Mouse (Mus musculus) kidney, postnatal 36 days (tissue): ENCODE data around the gene Alkbh7.
A peak's percentile ranks its signal among the peaks of the same experiment; 100 is the strongest.

Experiments
- DNase-seq, 2 experiments: peaks; one replicate each; pipeline ENCODE4 v3.0.0; 2021 to 2022; ENCODE audit warnings: mixed read lengths in 2 of 2

Gene Alkbh7

DNA sequence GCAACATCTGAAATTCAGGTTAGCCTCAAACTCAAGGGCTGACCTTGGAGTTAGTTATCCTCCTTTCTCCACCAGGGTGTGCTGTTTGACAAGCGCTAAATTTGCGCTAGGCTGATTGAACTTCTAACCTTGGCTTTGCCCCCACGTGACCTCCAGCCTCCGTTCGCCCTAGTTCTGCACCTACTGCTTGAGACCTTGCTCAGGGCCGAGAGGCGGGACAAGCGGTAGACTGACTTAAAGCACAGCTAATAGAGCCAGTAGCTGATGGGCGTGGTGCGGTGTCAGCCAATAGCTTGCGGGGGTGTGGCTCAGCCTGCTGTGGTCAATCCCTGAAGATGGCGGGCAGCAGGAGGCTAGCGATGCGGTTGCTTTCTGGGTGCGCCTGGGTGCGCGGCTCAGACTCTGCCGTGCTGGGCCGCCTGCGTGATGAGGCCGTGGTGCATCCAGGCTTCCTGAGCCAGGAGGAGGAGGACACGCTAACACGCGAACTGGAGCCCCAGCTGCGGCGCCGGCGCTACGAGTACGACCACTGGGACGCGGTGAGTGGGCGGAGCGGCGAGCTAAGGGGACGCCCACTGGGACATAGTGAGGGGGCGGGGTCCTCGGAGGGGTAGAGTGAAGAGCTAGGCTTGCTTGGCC lies at the start of gene Alkbh7:
Alkbh7 (plus strand) TSS at position 311 of the 639 bp plus-strand sequence.
- DNase-seq, result peak; percentile 98 to 100

GRCm38 (mm10) chr17:56950915-56951314 lies 46.2 kb upstream of the Alkbh7 start:
- peak; percentile 53 to 84 for DNase-seq

GRCm38 (mm10) chr17:56952639-56953038 lies 44.5 kb upstream of the Alkbh7 start:
- DNase-seq, result no peak

DNA sequence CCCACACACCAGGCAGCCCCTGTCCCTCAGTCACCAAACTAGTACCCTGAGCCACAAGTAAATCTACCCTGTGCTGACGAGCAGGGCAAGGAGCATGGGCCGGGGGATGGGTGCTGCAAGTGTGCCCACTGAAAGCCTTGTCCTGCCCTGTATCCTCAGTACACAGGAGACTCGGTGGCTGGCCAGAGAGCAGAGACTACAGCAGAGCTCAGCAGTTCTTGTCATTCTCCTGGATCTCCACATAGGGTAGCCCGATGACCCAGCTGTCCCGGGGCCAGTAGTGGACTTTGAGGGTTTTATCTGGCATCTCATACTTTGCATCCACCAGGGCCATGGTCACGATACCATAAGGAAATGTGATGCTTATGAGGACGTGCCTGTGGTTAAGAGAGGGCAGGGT lies 42.3 kb upstream of the Alkbh7 start:
- no peak for DNase-seq

DNA sequence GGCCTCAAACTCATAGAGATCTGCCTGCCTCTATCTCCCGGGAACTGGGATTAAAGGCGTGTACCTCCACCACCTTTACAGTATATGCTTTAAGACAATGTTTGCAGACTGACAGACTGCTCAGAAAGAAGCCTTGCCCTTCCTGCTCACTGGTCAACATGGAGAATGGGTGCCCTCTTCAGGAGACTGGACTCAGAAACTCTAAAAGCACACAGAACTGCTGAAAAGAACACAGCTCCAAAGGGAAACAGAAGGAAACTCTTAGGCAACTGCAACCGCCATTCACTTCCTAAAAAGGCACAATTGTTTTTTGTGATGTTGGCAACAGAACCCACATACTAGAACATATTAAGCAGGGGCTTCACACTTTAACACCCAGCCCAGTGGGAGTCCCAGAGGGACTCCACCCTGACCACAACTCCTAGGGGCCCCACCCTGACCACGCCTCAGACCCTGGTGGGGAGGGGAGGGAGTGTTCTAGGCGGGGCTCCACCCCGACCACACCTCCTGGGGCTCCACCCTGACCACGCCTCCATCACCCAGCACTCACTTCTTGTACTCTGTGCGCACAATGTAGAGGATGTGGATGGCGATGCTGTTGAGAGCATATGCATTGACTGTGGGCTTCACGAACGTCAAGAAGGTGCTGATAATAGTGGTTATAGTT lies 39.2 kb upstream of the Alkbh7 start:
- peak in 1 of 2 experiments; percentile 6 for DNase-seq

GRCm38 (mm10) chr17:56958667-56959066 lies 38.5 kb upstream of the Alkbh7 start:
- no peak for DNase-seq

DNA sequence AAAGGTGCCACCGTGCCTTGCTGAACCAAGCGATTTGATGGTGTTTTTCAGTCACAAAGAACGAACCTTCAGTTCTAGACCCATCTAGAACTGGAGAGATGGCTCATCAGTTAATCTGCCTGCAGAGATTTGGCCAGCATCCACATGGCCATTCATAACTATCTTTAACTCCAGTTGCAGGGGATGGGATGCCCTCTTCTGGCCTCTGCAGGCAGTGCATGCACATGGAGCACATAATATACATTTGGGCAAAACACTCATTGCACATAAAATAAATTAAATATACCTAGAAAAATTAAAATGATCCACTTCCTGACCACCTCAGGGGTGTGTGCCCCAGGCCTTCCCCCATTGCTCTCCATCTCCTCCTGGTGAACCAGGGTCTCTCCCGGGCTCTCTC lies 35.3 kb upstream of the Alkbh7 start:
- no peak for DNase-seq

DNA sequence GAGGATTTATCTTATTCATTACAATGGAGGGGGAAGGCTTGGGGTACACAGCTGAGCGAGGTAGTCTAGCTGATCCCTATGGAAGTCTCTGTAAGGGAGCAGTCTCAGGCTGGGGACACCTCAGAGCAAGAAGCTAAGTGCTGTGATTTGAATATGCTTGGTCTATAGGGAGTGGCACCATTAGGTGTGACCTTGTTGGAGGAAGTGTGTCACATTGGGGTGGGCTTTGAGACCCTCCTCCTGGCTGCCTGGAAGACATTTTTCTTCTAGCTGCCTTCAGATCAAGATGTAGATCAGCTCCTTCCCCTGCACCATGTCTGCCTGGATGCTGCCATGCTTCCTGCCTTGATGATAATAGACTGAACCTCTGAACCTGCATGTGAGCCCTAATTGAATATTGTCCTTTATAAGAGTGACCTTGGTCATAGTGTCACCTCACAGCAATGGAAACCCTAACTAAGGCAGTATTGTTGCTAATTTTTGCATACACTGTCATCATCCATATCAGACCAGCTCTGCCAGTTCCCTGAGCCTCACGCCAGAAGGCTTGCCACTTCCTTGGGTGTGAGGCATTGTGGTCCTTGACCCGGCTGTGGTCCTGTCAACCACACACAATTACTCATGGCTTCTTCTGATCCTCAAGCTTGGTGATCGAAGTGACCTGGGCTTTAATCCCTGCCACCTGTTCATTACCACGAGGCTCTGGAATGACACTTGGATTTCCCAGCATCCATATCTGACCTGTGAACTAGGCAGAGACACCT lies 34.3 kb upstream of the Alkbh7 start:
- no peak for DNase-seq

- DNase-seq, result no peak
Measured at GRCm38 (mm10) chr17:56963646-56964045, 33.5 kb upstream of the Alkbh7 start.

DNA sequence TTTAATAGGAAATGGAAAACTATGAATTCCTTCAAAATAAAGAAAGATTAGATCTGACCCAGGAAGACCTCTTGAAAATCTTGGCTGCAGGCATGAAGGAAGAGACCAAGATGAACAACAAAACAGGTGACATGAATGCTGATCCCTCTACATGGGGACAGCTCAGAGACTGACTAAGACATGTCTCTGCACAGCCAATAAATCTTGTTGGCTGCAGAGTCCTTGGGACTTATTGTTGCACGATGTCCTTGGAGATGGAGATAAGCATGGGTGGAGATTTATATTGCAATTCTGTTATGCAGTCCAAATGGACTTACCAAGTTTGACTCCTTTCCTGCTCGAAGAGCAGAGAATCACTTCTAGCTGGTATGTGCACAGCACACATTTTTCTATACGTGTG lies 27.8 kb upstream of the Alkbh7 start:
- no peak for DNase-seq

DNA sequence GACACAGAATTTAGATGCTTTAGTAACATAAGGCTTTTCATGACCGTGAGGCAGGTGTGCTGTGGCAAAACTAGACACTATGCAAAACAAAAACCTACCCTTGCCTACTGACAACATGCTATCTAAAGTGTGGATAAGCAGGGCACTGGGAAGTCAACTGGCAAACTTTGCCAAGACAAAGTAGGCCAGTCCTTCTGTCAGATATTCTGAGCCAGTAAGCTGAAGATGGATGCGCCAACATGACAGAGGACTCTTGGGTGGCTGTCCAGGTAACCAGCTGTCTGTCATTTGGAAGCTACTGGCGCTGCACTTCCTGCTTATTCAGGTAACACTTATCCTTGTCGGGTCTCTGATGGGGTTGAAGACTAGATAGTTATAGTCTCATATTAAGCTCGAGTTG lies 27.1 kb upstream of the Alkbh7 start:
- DNase-seq, result no peak

GRCm38 (mm10) chr17:56973956-56974707 lies 23.0 kb upstream of the Alkbh7 start:
- DNase-seq, result no peak

DNA sequence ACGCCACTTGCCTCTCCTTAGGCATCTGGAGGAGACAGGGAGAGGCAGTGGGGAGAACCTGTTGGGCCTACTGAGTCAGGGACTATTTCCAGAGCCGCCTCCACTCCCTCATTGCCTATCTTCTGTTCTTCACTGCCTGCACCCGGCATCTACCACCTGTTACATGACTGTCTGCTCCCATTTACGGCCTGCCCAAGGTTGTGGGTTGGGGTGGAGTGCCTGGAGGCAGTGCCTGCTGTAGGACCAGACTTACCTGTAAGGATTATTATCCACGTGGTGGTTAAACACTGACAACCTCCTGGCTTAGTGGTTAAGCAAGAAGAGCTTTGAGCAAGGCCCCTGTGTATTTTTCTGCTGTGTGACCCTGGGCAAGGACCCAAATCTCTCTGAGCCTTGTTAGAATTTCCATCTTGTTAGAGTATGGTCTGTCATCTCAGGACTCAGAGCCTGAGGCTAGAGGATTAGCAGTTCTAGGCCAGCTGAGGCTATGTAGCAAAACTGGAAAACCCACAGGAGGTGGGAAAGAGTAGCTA lies 22.4 kb upstream of the Alkbh7 start:
- DNase-seq, result no peak

GRCm38 (mm10) chr17:56975391-56975790 lies 21.7 kb upstream of the Alkbh7 start:
- DNase-seq, result no peak

DNA sequence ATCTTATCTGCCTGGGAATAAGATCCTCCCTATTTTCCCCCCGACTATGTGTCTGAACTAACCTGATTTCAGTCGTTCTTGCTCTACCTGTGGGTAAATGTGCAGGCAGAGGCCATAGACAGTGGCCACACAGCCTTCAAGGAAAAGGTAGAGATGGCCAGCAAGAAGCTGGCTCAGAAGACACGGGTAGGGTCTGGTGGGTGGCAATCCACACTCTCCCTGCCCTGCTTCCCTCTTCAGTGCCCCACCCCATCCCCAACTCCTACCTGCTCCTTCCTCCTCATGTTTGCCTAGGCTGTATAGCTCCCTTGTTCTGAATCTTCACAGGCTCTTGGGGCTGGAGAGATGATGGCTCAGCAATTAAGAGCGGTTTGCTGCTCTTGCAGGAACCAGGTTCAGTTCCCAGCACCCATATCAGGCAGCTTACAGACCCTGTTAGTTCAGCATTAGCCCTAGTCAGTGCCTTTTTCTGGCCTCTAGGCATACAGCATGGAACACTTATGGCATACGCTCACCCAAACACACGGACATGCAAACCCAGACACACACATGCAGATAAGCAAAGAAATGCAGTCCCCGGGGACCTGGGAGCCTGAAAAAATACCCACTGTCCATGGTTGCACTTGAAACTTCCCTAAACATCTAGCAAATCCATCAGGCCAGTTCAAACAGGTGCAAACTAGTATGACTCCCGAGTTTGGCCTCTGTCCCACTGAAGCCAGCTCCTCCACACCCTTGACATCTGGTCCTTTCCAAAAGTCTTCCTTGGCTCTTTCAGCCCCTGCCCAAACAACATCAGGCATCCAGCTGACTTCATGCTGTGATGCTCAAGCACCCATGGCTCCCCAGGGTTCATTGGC lies 20.4 kb upstream of the Alkbh7 start:
- DNase-seq, result no peak

DNA sequence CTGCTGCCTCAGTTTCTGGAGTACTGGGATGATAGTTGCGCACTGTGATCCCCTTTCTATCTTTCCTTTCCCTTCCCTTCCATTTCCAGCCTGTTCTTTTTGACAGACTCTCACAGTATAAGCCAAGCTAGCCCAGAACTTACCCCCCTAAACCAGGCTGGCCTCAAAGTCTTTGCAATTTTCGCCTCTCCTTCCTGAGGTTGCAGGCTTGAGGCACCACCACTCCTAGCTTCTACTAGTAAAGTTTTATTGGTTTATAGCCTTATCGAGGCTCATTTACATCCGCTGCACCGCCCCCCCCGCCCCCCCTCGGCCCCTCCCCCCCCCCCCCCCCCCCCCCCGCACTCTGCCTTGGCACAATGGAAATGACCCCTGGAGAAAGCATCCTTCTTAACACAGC lies 17.6 kb upstream of the Alkbh7 start:
- no peak for DNase-seq

GRCm38 (mm10) chr17:56981049-56981448 lies 16.1 kb upstream of the Alkbh7 start:
- no peak for DNase-seq

DNA sequence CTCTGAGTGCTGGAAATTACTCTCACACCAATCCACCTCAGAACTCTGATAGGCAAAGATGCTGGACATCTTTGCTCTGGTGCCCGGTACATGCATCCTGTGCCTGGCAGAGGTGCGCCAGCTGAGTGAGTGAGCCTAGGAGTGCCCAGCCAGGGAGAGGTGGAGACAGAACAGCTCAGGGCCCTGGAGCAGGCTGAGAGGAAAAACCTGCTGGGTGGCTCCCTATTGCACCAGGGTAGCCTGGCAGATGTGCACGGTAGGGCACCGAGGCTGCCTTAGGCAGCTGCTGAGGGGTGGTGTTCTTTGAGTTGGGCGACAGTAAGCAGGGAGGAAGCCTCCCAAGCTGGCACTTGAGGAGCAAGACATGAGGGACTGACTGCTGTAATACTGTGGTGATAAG lies 15.1 kb upstream of the Alkbh7 start, which contains the start of gene Acer1:
Acer1 (minus strand) TSS at position 114 of the 400 bp plus-strand sequence.
- no peak for DNase-seq

GRCm38 (mm10) chr17:56984886-56985285 lies 12.3 kb upstream of the Alkbh7 start:
- no peak for DNase-seq

DNA sequence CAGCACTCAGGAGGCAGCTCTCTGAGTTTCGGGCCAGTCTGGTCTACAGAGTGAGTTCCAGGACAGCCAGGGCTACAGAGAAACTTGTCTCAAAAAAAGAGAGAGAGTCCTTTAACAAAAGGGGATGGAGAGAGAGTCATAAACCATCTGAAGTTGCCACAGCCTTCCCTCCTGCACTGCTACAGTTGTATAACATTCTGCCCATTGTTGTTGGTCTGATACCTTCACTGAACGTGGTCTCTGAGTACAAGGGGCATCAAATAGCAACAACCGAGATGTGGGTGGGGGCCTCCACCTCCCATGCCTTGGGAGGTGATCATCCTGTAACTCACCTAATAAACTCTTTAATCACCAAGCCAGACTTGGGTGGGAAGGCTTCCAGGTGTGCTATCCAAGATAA lies 11.5 kb upstream of the Alkbh7 start:
- no peak for DNase-seq

DNA sequence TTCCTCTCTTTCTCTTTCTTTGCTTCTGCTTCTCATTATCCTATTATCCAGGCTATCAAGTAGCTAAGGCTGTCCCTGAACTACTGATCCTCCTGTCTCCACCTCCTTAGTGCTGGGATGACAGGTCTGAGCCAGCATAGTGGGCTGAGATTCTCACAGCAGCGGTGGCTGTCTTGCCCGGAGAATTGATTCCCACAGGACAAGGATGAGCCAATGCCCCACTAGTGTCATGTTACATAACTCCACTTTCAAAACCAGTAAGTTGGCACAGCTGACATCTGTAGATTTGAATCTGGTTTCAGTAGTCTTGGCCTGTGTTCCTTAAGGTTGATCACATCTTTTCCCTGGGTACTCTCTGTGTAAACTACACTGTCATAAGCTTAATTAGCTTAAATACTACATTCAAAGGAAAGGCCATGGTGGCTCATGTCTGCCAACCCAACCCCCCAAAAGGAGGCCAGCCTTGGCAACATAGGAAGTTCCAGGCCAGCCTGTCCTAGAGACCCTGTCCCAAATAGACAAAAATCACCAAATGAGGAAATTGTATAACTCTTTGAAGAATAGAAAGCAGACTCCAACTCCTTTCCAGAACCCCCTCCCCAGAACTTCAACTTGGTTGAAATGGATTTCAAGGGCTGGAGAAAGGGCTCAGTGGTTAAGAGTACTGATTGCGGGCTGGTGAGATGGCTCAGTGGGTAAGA lies 10.9 kb upstream of the Alkbh7 start:
- DNase-seq, result no peak
